Mouse (Mus musculus) frontal cortex, postnatal 14 days (tissue): ENCODE data around the gene Gm47959.

Source experiments
- DNase-seq, 2 experiments: peaks; one replicate each; pipeline ENCODE4 v3.0.0; 2022; ENCODE audit warnings: low spot score in 2 of 2

The Gm47959 gene

DNA sequence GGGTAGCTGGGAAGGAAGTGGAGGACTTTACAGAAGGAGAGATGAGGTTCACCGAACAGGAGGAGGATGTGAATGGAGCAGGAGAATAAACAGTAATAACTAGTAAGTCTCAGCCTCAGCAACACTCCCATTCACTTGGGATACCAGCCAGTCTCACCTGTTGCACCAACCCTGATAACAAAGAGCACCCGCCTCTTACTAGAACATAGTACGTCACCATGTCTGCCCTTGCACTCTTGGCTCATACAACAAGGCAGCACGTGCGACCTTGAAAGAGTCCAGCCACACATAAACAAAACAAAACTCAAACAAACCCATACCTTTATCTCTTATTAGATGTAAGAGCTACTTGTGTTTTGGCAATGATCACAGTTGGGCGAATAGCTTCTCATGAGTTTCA is 32.2 kb downstream of the Gm47959 start:
- no peak for DNase-seq

GRCm38 (mm10) chr1:83034509-83034908 is 34.2 kb downstream of the Gm47959 start:
- DNase-seq = no peak

- DNase-seq = no peak
Observed at GRCm38 (mm10) chr1:83036892-83037667, 36.7 kb downstream of the Gm47959 start.

- DNase-seq = peak in 1 of 2 experiments; percentile 8
Observed at GRCm38 (mm10) chr1:83038109-83038672, 37.8 kb downstream of the Gm47959 start, which contains the start of gene Slc19a3. TSS of gene Slc19a3 (minus strand) at chr1:83038448.

DNA sequence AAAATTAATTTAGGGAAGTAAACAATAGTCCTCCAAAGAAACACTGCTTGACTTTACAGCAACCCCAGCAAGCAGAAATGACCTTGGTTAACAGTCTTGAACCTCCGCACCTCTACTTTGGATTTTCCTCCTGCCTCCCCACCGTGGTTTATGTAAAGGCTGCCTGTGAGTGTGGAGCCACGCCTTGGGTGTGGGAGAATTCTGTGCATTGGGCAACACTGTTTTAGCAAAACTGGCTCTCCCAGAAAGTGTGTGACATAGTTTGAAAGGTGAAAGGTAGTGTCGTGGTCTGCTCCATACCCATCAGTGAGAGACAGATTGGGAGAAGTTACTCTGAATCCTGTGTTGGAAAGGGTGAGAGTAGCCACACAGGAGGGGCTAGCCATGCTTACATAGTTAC is 38.7 kb downstream of the Gm47959 start:
- DNase-seq = no peak

DNA sequence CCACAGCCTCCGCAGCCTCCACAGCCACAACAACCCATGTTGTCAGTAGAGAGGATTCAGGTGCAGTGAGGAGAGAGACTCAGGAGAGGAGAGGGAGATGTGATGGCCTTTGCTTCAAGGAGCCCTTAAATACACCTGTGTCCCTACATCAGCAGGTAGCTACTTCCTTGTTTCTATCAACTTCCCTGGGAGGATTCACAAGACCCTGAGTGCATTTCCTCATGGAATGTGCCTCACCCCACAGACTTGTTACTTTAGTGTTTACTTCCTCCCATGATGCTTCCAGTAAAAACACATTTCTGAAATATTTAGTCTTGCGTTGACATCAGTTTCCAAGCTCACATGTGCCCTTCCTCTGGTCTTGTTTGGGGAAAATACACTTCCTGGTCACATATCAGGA is 42.0 kb downstream of the Gm47959 start, which contains the start of gene Krtap28-10:
TSS of gene Krtap28-10 (minus strand) at position 101 of the 400 bp plus-strand sequence.
- no peak for DNase-seq

DNA sequence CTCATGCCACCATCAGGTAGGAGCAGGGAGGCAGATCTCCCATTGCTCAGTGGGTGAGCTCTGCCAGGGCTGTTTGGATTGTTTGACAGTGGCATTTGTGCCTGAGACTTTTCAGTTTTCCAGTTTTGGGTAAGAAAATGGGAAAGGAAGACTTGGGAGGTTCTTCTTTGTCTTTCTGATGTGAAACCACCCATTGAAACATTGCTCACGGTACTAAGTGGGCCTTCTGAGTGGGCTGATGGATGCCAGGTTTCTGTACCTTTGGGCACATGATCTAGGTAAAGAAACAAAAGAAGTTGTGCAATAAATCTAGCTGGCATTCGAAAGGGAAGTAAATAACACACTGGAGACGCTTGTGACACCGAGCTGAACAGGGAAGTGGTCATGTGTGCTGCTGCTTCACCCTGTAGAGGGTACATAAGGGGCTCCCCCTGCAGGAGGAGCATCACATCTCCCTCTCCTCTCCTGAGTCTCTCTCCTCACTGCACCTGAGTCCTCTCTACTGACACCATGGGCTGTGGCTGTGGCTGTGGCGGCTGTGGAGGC is 44.6 kb downstream of the Gm47959 start, which contains the start of gene Gm47969:
TSS of gene Gm47969 (plus strand) at position 51 of the 546 bp plus-strand sequence.
- DNase-seq = no peak
